Mouse (Mus musculus): ENCODE data around the gene Pin1rt1. TPM values are rescaled to one million over a fixed set of nuclear protein-coding genes. Genes with fewer than 3 reads are reported as not detected.

Pin1rt1 gene
- polyA plus RNA-seq, 1 experiment from 2014 or later: 0.16 TPM

DNA sequence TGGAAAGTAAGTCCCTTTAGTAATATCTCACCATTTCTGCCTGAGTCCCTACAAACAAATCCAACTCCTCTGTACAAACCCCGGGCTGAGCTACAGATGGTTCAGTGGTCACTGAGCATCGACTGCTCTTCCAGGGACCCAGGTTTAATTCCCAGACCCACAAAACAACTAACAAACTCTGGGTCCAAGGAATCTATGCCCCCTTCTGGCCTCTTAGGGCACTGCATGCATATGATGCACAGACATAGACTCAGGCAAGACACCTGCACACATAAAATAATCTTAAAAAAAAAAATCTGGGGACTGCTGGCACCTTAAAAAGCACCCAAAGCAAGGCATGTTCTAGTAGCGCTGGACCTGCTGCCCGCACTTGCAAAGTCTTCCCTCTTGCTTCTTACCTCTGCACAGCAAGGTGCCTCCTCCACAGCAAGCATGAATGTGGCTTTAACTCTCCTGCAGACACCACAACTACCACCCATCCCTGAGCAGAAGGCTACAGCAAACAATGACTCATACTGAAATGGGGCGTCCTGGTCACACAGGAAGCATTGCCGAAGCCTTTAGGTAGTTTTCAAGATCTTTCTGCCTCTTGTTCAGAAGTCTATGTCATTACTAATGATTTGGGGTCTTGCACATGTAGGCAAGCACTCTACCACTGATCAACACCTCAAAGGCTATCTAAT lies 46.9 kb downstream of the Pin1rt1 start:
- H3K9me3 ChIP-seq: no peaks in the 10 kb centered on the region
- H3K4me1 ChIP-seq: 0 out of 2 replicates have a peak, but pooled peaks cover 3% of the 10 kb centered on the region
- no peak overlapping the region for H3K27ac ChIP-seq (replicated peaks)
- H3K4me3 ChIP-seq: no peak overlapping the region
- no peak for DNase-seq (ENCODE audit: low spot score)
- 84% methylated on average over 6 of the region's 6 CpGs for WGBS
- peaks cover 38% of the 10 kb centered on the region for H3K36me3 ChIP-seq (replicated peaks)
- no peaks in the 10 kb centered on the region for H3K27me3 ChIP-seq (replicated peaks; ENCODE audit: low read depth, poor library complexity, severe bottlenecking)

Other genes starting within 250 kb of the Pin1rt1 start
- gene Hipk3, start 221.9 kb downstream of the Pin1rt1 start, polyA plus RNA-seq (2016; fragmentation: Nextera tagmentation; extraction: Ambion mirVana): 9.5 and 10.6 TPM in 2 replicates
- 94.8 and 97.0 TPM in 2 replicates for gene Cstf3, start 125.9 kb downstream of the Pin1rt1 start, polyA plus RNA-seq (2016; fragmentation: Nextera tagmentation; extraction: Ambion mirVana)
- 48.5 and 52.2 TPM in 2 replicates for gene Tcp11l1, start 4.2 kb downstream of the Pin1rt1 start, polyA plus RNA-seq (2016; fragmentation: Nextera tagmentation; extraction: Ambion mirVana)
- gene Depdc7, start 26.5 kb upstream of the Pin1rt1 start, polyA plus RNA-seq (2016; fragmentation: Nextera tagmentation; extraction: Ambion mirVana): 2.5 and 2.8 TPM in 2 replicates
- 12.2 and 12.6 TPM in 2 replicates for gene Qser1, start 100.4 kb upstream of the Pin1rt1 start, polyA plus RNA-seq (2016; fragmentation: Nextera tagmentation; extraction: Ambion mirVana)
- gene Prrg4, start 133.5 kb upstream of the Pin1rt1 start, polyA plus RNA-seq (2016; fragmentation: Nextera tagmentation; extraction: Ambion mirVana): 1.2 and 1.4 TPM in 2 replicates
- 3.3 and 6.3 TPM in 2 replicates for gene Ccdc73, start 151.4 kb upstream of the Pin1rt1 start, polyA plus RNA-seq (2016; fragmentation: Nextera tagmentation; extraction: Ambion mirVana)

Data from embryonic facial prominence, embryonic 10.5 days (tissue).